Mouse (Mus musculus) small intestine, adult 2 months (tissue): ENCODE measurements at regions not wholly inside any gene's neighbourhood (a gene's known extent, or its start where the extent isn't known, plus 50 kb on each side); places are given as distances from the start of the nearest gene placed in this dataset.

ENCODE experiments used
- H3K27ac ChIP-seq: fragments of 200-500 bp; 2 replicates; pipeline ENCODE4 v1.5.1; 2012; ENCODE audit warnings: low read depth, low read length, control low read depth, inconsistent platforms; ENCODE audit not compliant: insufficient read depth
- H3K27me3 ChIP-seq: fragments of 200-500 bp; 2 replicates; pipeline ENCODE4 v1.6.1; 2012; ENCODE audit warnings: mild to moderate bottlenecking, moderate library complexity, low read length, inconsistent platforms; ENCODE audit not compliant: control insufficient read depth, insufficient read depth
- H3K36me3 ChIP-seq: fragments of 200-500 bp; 2 replicates; pipeline ENCODE4 v1.6.1; 2012; ENCODE audit warnings: mild to moderate bottlenecking, low read length, control low read depth, inconsistent platforms; ENCODE audit not compliant: control insufficient read depth, insufficient read depth
- H3K4me1 ChIP-seq: fragments of 200-500 bp; 2 replicates; pipeline ENCODE4 v1.6.1; 2012; ENCODE audit warnings: low read length, inconsistent platforms, mixed read lengths; ENCODE audit not compliant: control insufficient read depth, insufficient read depth, insufficient read length
- H3K4me3 ChIP-seq: fragments of 200-500 bp; 2 replicates; pipeline ENCODE4 v1.5.1; 2012; ENCODE audit warnings: low read depth, mild to moderate bottlenecking, control low read depth, inconsistent platforms, low read length, moderate library complexity
- CTCF ChIP-seq: fragments of 200-500 bp; IDR thresholded peaks from 2 replicates; pipeline ENCODE4 v1.5.1; 2012; ENCODE audit warnings: low read depth, mild to moderate bottlenecking, control low read depth, inconsistent platforms, low read length, moderate library complexity, mixed read lengths; ENCODE audit not compliant: insufficient replicate concordance, insufficient read length; ENCODE audit errors: extremely low read depth
- POLR2A ChIP-seq: fragments of 200-500 bp; IDR thresholded peaks from 2 replicates; pipeline ENCODE4 v1.6.1; 2012; ENCODE audit warnings: low read depth, mild to moderate bottlenecking, control low read depth, inconsistent platforms, low read length, moderate library complexity
- WGBS: fragments of 180-500 bp; shearing (Covaris S2); methylation state at CpG from one replicate; pipeline ENCODE4 v1.1.7; 2018; 5-methylcytosine and 5-hydroxymethylcytosine counted together

GRCm38 (mm10) chr2:114275536-114275935 lies 74.3 kb upstream of the Zfp770 start:
- Histone ChIP-seq H3K27me3 (no peaks in the 10 kb centered on the region), H3K4me1 (no peaks in the 10 kb centered on the region), H3K27ac (no peak overlapping the region), H3K36me3 (no peaks in the 10 kb centered on the region), H3K4me3 (no peak overlapping the region)
- TF ChIP-seq POLR2A (no peak), CTCF (no peak)

- TF ChIP-seq POLR2A (no peak), CTCF (peak; percentile 30; the same call in 1 of the 2 replicates)
- no peak overlapping the region for H3K4me3 ChIP-seq
Measured at GRCm38 (mm10) chr2:114260397-114261071, 59.3 kb upstream of the Zfp770 start.

GRCm38 (mm10) chr2:114259539-114259938 lies 58.3 kb upstream of the Zfp770 start:
- Histone ChIP-seq H3K27ac (no peak overlapping the region), H3K36me3 (no peaks in the 10 kb centered on the region), H3K4me3 (no peak overlapping the region), H3K4me1 (no peaks in the 10 kb centered on the region), H3K27me3 (no peaks in the 10 kb centered on the region)
- TF ChIP-seq POLR2A = no peak
- no peak for TF ChIP-seq CTCF
- WGBS = 61% methylated on average over 4 of the region's 4 CpGs

More at GRCm38 (mm10) chr2:114260397-114261071, 59.3 kb upstream of the Zfp770 start:
- Histone ChIP-seq H3K27me3 (no peaks in the 10 kb centered on the region), H3K4me1 (no peaks in the 10 kb centered on the region), H3K27ac (no peak overlapping the region), H3K36me3 (no peaks in the 10 kb centered on the region)
- WGBS = 33% methylated on average over 8 of the region's 8 CpGs
